Mouse (Mus musculus) intestine, postnatal 0 days (tissue): ENCODE results near the gene Hoxb13. TPM values are rescaled to one million over a fixed set of nuclear protein-coding genes. Genes with fewer than 3 reads are reported as not detected.

Experiments
- ATAC-seq: fragments of 200-750 bp; cut with Nextera tagmentation; 2 replicates; pipeline ENCODE4 v1.8.0; 2017; ENCODE audit warnings: mild to moderate bottlenecking, moderate TSS enrichment, moderate library complexity
- H3K27ac ChIP-seq: fragments of 300-500 bp; sonication (generic); 2 replicates; pipeline ENCODE4 v1.5.1; 2014; ENCODE audit warnings: mild to moderate bottlenecking, low read depth, low read length, moderate library complexity
- H3K27me3 ChIP-seq: fragments of 300-500 bp; sonication (generic); replicated peaks from 2 replicates; pipeline ENCODE4 v1.6.1; 2014; ENCODE audit warnings: low read length, mixed read lengths; ENCODE audit not compliant: control insufficient read depth, insufficient read depth
- H3K36me3 ChIP-seq: fragments of 300-500 bp; sonication (generic); 2 replicates; pipeline ENCODE4 v1.6.1; 2014; ENCODE audit warnings: mild to moderate bottlenecking, moderate library complexity; ENCODE audit not compliant: control insufficient read depth, insufficient read depth
- H3K4me1 ChIP-seq: fragments of 300-500 bp; sonication (generic); replicated peaks from 2 replicates; pipeline ENCODE4 v1.6.1; 2014; ENCODE audit warnings: antibody characterized with exemption, low read length, mixed read lengths; ENCODE audit not compliant: control insufficient read depth, insufficient read depth
- H3K4me2 ChIP-seq: fragments of 300-500 bp; sonication (generic); replicated peaks from 2 replicates; pipeline ENCODE4 v1.6.1; 2014; ENCODE audit warnings: low read depth, mild to moderate bottlenecking, moderate library complexity
- H3K4me3 ChIP-seq: fragments of 300-500 bp; sonication (generic); 2 replicates; pipeline ENCODE4 v1.5.1; 2014; ENCODE audit warnings: low read depth, low read length
- H3K9ac ChIP-seq: fragments of 300-500 bp; sonication (generic); 2 replicates; pipeline ENCODE4 v1.6.1; 2014; ENCODE audit warnings: mild to moderate bottlenecking, low read depth, low read length
- H3K9me3 ChIP-seq: fragments of 300-500 bp; sonication (generic); 2 replicates; pipeline ENCODE4 v1.6.1; 2016; ENCODE audit warnings: mixed run types; ENCODE audit not compliant: control insufficient read depth
- CTCF ChIP-seq: sonication (generic); IDR thresholded peaks from 2 replicates; pipeline ENCODE4 v1.5.1; 2016; ENCODE audit warnings: low read depth, mild to moderate bottlenecking, control low read depth, antibody characterized with exemption, moderate library complexity
- WGBS: fragments of 180-500 bp; shearing (Covaris S2); extraction: QIAGEN DNeasy Blood & Tissue Kit; methylation state at CpG from one replicate; pipeline ENCODE4 v1.1.7; 2014; 5-methylcytosine and 5-hydroxymethylcytosine counted together
- polyA plus RNA-seq: library from polyadenylated mRNA; unstranded; fragments of >200 nt; fragmentation: Nextera tagmentation; extraction: Ambion mirVana; gene quantifications from 2 replicates; pipeline ENCODE4 v1.2.1, GENCODE M21; 2015

Gene Hoxb13
- polyA plus RNA-seq, 1 experiment from 2014 or later, result not detected

- H3K4me2 ChIP-seq, result no peak overlapping the region
- no peak for TF ChIP-seq CTCF
- WGBS, result 4% methylated on average over 9 of the region's 9 CpGs
Measured at GRCm38 (mm10) chr11:96175951-96176530, 18.1 kb upstream of the Hoxb13 start.

DNA sequence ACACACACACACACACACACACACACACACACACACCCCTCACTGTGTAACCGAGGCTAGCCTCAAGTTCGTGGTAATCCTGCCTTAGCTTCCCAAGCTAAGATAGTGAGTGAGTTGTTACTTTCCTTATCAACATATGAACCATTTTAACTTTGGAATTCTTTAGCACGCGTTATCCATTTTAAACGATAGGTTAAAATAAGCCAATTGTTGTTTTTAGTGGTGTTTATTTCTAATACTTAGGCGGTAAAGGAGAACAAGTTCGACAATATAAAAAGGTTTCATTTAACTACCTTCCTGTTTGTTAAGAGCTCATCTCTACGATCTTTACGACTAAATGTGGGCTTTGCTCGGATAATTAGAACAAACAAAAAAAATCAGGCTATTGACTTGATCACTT, 17.3 kb upstream of the Hoxb13 start:
- Histone ChIP-seq H3K4me1 (no peaks in the 10 kb centered on the region), H3K27me3 (peaks cover 98% of the 10 kb centered on the region), H3K9me3 (no peaks in the 10 kb centered on the region), H3K4me2 (no peak overlapping the region), H3K9ac (no peak overlapping the region), H3K36me3 (no peaks in the 10 kb centered on the region), H3K27ac (no peak overlapping the region), H3K4me3 (no peak overlapping the region)
- 3% methylated on average over 10 of the region's 10 CpGs for WGBS
- no peak for TF ChIP-seq CTCF
- ATAC-seq, result no peak

More at GRCm38 (mm10) chr11:96175951-96176530, 18.1 kb upstream of the Hoxb13 start:
- Histone ChIP-seq H3K36me3 (no peaks in the 10 kb centered on the region), H3K9me3 (no peaks in the 10 kb centered on the region), H3K4me3 (no peak overlapping the region), H3K4me1 (no peaks in the 10 kb centered on the region), H3K9ac (no peak overlapping the region), H3K27me3 (peaks cover 98% of the 10 kb centered on the region), H3K27ac (no peak overlapping the region)
- ATAC-seq, result no peak

- Histone ChIP-seq H3K27ac (no peak overlapping the region), H3K4me1 (no peaks in the 10 kb centered on the region), H3K9me3 (0 out of 2 replicates have a peak, but pooled peaks cover 2% of the 10 kb centered on the region), H3K36me3 (no peaks in the 10 kb centered on the region), H3K27me3 (peaks cover 98% of the 10 kb centered on the region), H3K4me3 (no peak overlapping the region), H3K4me2 (no peak overlapping the region), H3K9ac (no peak overlapping the region)
- WGBS, result 1% methylated on average over 27 of the region's 27 CpGs
- no peak for ATAC-seq
- TF ChIP-seq CTCF, result no peak
Measured at GRCm38 (mm10) chr11:96177546-96178174, 16.5 kb upstream of the Hoxb13 start.

- 3% methylated on average over 8 of the region's 8 CpGs for WGBS
- no peak overlapping the region for H3K27ac ChIP-seq
- no peaks in the 10 kb centered on the region for H3K36me3 ChIP-seq
- H3K4me1 ChIP-seq, result no peaks in the 10 kb centered on the region
- 0 out of 2 replicates have a peak, but pooled peaks cover 4% of the 10 kb centered on the region for H3K9me3 ChIP-seq
- H3K9ac ChIP-seq, result no peak overlapping the region
- no peak overlapping the region for H3K4me2 ChIP-seq
- no peak for ATAC-seq
- TF ChIP-seq CTCF, result no peak
- H3K27me3 ChIP-seq, result peaks cover 98% of the 10 kb centered on the region
- no peak overlapping the region for H3K4me3 ChIP-seq
Measured at GRCm38 (mm10) chr11:96178356-96178755, 15.8 kb upstream of the Hoxb13 start.

DNA sequence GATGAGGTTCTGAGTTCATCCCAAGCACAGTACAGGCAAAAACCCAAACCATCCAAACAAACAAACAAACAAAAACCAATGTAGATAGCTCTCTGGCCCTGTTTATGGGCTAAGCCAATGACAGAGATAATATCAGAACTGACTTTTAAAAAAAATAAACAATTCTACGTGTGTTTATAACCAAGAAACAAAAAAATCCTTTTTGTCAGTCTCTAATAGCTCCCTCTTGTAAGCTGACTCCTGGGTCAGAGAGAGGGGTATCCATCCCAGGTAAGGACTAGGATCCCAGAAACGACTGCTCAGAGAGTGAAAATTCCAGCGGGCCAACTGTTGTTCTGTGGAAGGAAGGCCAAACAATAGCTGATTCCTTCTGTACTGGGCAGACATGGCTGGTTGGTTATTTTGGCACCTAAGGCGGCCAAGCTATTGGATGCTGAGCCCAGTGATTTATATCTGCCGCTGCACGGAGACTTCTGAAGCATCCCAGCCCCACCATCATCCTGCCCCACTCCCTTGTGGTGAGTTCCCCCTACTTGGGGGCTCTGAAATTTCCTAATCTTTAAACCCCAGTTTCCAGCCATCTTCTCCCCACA, 15.1 kb upstream of the Hoxb13 start:
- H3K4me2 ChIP-seq, result no peak overlapping the region
- no peak overlapping the region for H3K9ac ChIP-seq
- H3K4me3 ChIP-seq, result no peak overlapping the region
- H3K27me3 ChIP-seq, result peaks cover 98% of the 10 kb centered on the region
- no peak overlapping the region for H3K27ac ChIP-seq
- no peak for ATAC-seq
- H3K9me3 ChIP-seq, result 0 out of 2 replicates have a peak, but pooled peaks cover 4% of the 10 kb centered on the region
- TF ChIP-seq CTCF, result no peak
- no peaks in the 10 kb centered on the region for H3K36me3 ChIP-seq
- no peaks in the 10 kb centered on the region for H3K4me1 ChIP-seq
- WGBS, result under 1% methylated on average over 6 of the region's 6 CpGs

DNA sequence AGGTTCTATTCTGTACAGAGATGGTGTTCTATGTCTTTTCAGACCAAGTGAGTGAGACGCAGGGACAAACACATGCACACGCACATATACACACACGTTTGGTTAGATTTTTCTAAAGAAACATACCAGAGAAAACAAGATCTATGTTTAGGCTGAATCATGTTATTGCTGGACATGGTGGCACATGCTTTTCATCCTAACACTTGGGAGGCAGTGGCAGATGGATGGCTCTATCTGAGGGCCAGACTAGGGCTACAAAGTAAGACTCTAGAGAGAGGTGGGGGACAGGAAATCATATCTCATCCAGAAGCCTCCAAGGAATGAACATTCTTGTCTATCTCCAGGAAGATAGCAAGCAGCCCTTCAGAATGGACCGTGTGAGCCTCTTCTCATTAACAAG, 13.1 kb upstream of the Hoxb13 start:
- ATAC-seq, result no peak
- peaks cover 97% of the 10 kb centered on the region for H3K27me3 ChIP-seq

More for the DNA sequence above, 13.1 kb upstream of the Hoxb13 start:
- Histone ChIP-seq H3K27ac (no peak overlapping the region), H3K9ac (no peak overlapping the region), H3K4me3 (no peak overlapping the region), H3K9me3 (0 out of 2 replicates have a peak, but pooled peaks cover 4% of the 10 kb centered on the region), H3K36me3 (no peaks in the 10 kb centered on the region), H3K4me2 (no peak overlapping the region), H3K4me1 (no peaks in the 10 kb centered on the region)
- TF ChIP-seq CTCF, result no peak
- 29% methylated on average over 4 of the region's 4 CpGs for WGBS
